Mouse (Mus musculus): ENCODE measurements around the gene Adat3. TPM values are rescaled to one million over a fixed set of nuclear protein-coding genes. Genes with fewer than 3 reads are reported as not detected.

The Adat3 gene
- polyA plus RNA-seq, 1 experiment from 2014 or later = 4.8 TPM

Small RNA genes within 50 kb of the gene (microRNA-seq; reads per million reads assigned to microRNA genes)
- not detected for gene Mir6912

Other genes starting within 250 kb of the Adat3 start
- gene Plk5, start 246.4 kb upstream of the Adat3 start, polyA plus RNA-seq (2015; fragmentation: Nextera tagmentation; extraction: Ambion mirVana) = 1.0 and 1.5 TPM in 2 replicates
- gene Mex3d, start 215.2 kb upstream of the Adat3 start, polyA plus RNA-seq (2015; fragmentation: Nextera tagmentation; extraction: Ambion mirVana) = 15.6 and 16.7 TPM in 2 replicates
- 238 and 241 TPM in 2 replicates for gene Mbd3, start 203.3 kb upstream of the Adat3 start, polyA plus RNA-seq (2015; fragmentation: Nextera tagmentation; extraction: Ambion mirVana)
- gene Uqcr11, start 196.1 kb upstream of the Adat3 start, polyA plus RNA-seq (2015; fragmentation: Nextera tagmentation; extraction: Ambion mirVana) = 462 and 574 TPM in 2 replicates
- gene Tcf3, start 169.2 kb upstream of the Adat3 start, polyA plus RNA-seq (2015; fragmentation: Nextera tagmentation; extraction: Ambion mirVana) = 62.1 and 70.4 TPM in 2 replicates
- 0.92 and 1.2 TPM in 2 replicates for gene Onecut3, start 108.0 kb upstream of the Adat3 start, polyA plus RNA-seq (2015; fragmentation: Nextera tagmentation; extraction: Ambion mirVana)
- 1.2 and 1.4 TPM in 2 replicates for gene Atp8b3, start 63.8 kb upstream of the Adat3 start, polyA plus RNA-seq (2015; fragmentation: Nextera tagmentation; extraction: Ambion mirVana)
- gene Rexo1, start 41.3 kb upstream of the Adat3 start, polyA plus RNA-seq (2015; fragmentation: Nextera tagmentation; extraction: Ambion mirVana) = 26.8 and 28.0 TPM in 2 replicates
- gene Klf16, start 25.6 kb upstream of the Adat3 start, polyA plus RNA-seq (2015; fragmentation: Nextera tagmentation; extraction: Ambion mirVana) = 4.9 and 5.5 TPM in 2 replicates
- 108 and 123 TPM in 2 replicates for gene Abhd17a, start 12.5 kb upstream of the Adat3 start, polyA plus RNA-seq (2015; fragmentation: Nextera tagmentation; extraction: Ambion mirVana)
- 62.7 and 64.8 TPM in 2 replicates for gene Scamp4, start within 50 bp of the Adat3 start, polyA plus RNA-seq (2015; fragmentation: Nextera tagmentation; extraction: Ambion mirVana)
- gene Gm49322, start 3.1 kb downstream of the Adat3 start, polyA plus RNA-seq (2015; fragmentation: Nextera tagmentation; extraction: Ambion mirVana) = 2.8 and 3.7 TPM in 2 replicates
- 98.0 and 110 TPM in 2 replicates for gene Csnk1g2, start 20.0 kb downstream of the Adat3 start, polyA plus RNA-seq (2015; fragmentation: Nextera tagmentation; extraction: Ambion mirVana)
- 93.9 and 100.0 TPM in 2 replicates for gene Btbd2, start 54.2 kb downstream of the Adat3 start, polyA plus RNA-seq (2015; fragmentation: Nextera tagmentation; extraction: Ambion mirVana)
- 61.4 and 63.4 TPM in 2 replicates for gene Mknk2, start 75.2 kb downstream of the Adat3 start, polyA plus RNA-seq (2015; fragmentation: Nextera tagmentation; extraction: Ambion mirVana)
- gene Mob3a, start 99.1 kb downstream of the Adat3 start, polyA plus RNA-seq (2015; fragmentation: Nextera tagmentation; extraction: Ambion mirVana) = 46.4 and 55.1 TPM in 2 replicates
- 37.2 and 39.1 TPM in 2 replicates for gene Izumo4, start 99.3 kb downstream of the Adat3 start, polyA plus RNA-seq (2015; fragmentation: Nextera tagmentation; extraction: Ambion mirVana)
- gene Ap3d1, start 139.4 kb downstream of the Adat3 start, polyA plus RNA-seq (2015; fragmentation: Nextera tagmentation; extraction: Ambion mirVana) = 106 and 114 TPM in 2 replicates
- gene Dot1l, start 152.3 kb downstream of the Adat3 start, polyA plus RNA-seq (2015; fragmentation: Nextera tagmentation; extraction: Ambion mirVana) = 16.4 and 19.5 TPM in 2 replicates
- 67.5 and 71.0 TPM in 2 replicates for gene Sf3a2, start 195.3 kb downstream of the Adat3 start, polyA plus RNA-seq (2015; fragmentation: Nextera tagmentation; extraction: Ambion mirVana)
- 128 and 137 TPM in 2 replicates for gene Plekhj1, start 195.7 kb downstream of the Adat3 start, polyA plus RNA-seq (2015; fragmentation: Nextera tagmentation; extraction: Ambion mirVana)
- gene Amh, start 202.4 kb downstream of the Adat3 start, polyA plus RNA-seq (2015; fragmentation: Nextera tagmentation; extraction: Ambion mirVana) = 0.11 TPM in 1 of 2 replicates, not detected in the other
- 0.76 and 1.1 TPM in 2 replicates for gene Jsrp1, start 210.6 kb downstream of the Adat3 start, polyA plus RNA-seq (2015; fragmentation: Nextera tagmentation; extraction: Ambion mirVana)
- 1,173 and 1,183 TPM in 2 replicates for gene Oaz1, start 223.8 kb downstream of the Adat3 start, polyA plus RNA-seq (2015; fragmentation: Nextera tagmentation; extraction: Ambion mirVana)
- gene Lingo3, start 241.2 kb downstream of the Adat3 start, polyA plus RNA-seq (2015; fragmentation: Nextera tagmentation; extraction: Ambion mirVana) = 2.3 and 3.2 TPM in 2 replicates

Measured in neural tube, embryonic 13.5 days (tissue).